Mouse (Mus musculus): ENCODE data around the gene Mpz.
"Not testable (repeated sequence)": the region's sequence is repeated elsewhere in the genome, so short reads cannot be mapped to it uniquely, and the experiment has no call there.

The Mpz gene

GRCm38 (mm10) chr1:171124398-171124797, 26.1 kb upstream of the Mpz start:
- ATAC-seq (ENCODE audit: insufficient number of reproducible peaks, low FRiP score, low TSS enrichment), result no peak

DNA sequence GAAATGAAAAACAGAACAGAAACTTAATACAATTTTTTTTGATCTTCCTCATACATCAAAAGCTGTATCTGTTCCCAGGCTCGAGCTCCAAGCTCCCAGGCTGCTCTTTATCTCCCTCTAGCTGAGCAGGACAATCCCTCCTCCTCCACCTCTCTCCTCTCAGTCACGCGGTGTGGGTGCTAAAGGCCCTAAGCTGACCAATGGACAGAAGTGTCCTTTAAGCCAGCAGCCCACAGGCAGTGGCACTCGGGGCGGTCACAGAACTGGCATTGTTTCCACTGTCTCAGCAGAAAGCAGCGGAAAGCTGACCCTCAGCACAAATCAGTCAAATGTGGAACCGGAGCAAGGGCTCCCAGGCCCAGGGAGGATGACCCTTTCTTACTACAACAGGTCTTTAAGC, 21.3 kb upstream of the Mpz start:
- no peak for ATAC-seq (ENCODE audit: insufficient number of reproducible peaks, low FRiP score, low TSS enrichment)

GRCm38 (mm10) chr1:171130971-171131370, 19.5 kb upstream of the Mpz start:
- no peak for ATAC-seq (ENCODE audit: insufficient number of reproducible peaks, low FRiP score, low TSS enrichment)

DNA sequence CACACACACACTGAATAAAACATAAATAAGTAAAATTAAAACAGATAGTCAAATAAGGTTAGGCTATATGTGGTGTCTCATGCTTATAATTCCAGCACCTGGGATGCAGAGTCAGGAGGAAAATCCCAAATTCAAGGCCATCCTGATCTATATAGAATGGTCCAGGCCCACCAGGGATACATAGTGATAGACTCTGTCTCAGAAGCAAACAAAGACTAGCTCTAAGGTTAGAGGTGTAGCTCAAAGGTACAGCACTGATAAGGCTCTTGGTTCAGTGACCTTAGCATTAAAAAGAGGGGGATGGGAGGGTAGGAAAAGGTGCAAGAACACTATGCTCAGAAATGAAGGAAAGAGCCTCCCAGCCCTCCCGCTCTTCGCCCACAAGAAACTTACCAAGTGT, 14.9 kb upstream of the Mpz start:
- ATAC-seq (ENCODE audit: insufficient number of reproducible peaks, low FRiP score, low TSS enrichment), result no peak

- ATAC-seq (ENCODE audit: insufficient number of reproducible peaks, low FRiP score, low TSS enrichment), result not testable (repeated sequence)
These were observed 12.9 kb upstream of the Mpz start for GRCm38 (mm10) chr1:171137486-171138155.

GRCm38 (mm10) chr1:171142981-171143380, 7.5 kb upstream of the Mpz start:
- ATAC-seq (ENCODE audit: insufficient number of reproducible peaks, low FRiP score, low TSS enrichment), result not testable (repeated sequence)

- peak; percentile 43 for ATAC-seq (ENCODE audit: insufficient number of reproducible peaks, low FRiP score, low TSS enrichment)
These were observed 404 bp downstream of the Mpz start for GRCm38 (mm10) chr1:171150838-171151391.

DNA sequence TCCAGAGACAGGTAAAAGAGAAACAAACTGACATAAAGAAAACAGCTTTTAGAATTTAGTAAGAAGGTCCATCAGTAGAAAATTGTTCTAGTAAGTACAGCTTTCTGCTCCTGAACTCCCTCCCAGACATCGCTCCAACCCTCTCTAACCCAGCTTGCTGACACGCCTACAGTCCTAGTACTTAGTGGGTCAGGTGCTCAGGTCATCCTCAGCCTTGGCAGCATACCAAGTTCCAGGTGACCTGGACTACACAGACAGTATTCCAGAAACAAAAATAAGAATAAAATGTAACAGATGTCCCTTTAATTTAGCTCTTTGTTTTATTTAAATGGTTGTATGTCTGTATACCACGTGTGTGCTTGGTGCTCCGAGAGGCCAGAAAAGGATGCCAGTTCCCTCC, 1.5 kb downstream of the Mpz start:
- no peak for ATAC-seq (ENCODE audit: insufficient number of reproducible peaks, low FRiP score, low TSS enrichment)

- no peak for ATAC-seq (ENCODE audit: insufficient number of reproducible peaks, low FRiP score, low TSS enrichment)
These were observed 6.1 kb downstream of the Mpz start for GRCm38 (mm10) chr1:171156644-171157043.

DNA sequence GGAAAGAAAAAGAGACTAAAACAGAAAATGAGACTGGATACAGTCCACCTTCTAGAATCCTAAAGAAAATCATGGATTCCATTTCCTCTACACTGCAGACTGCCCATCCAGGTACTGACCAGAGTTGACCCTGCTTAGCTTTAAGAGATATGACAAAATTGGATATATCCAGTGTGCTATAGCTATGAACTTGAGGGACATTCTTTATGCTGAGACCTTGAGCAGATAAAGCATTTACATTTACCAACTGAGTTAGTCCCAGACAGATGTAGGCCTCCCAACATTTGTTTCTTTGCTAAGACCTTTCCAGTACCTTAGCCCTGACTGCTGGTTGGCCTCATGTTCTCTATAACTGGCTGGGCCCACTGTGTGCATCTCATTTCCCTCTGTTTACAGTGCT, 7.5 kb downstream of the Mpz start:
- ATAC-seq (ENCODE audit: insufficient number of reproducible peaks, low FRiP score, low TSS enrichment), result no peak

DNA sequence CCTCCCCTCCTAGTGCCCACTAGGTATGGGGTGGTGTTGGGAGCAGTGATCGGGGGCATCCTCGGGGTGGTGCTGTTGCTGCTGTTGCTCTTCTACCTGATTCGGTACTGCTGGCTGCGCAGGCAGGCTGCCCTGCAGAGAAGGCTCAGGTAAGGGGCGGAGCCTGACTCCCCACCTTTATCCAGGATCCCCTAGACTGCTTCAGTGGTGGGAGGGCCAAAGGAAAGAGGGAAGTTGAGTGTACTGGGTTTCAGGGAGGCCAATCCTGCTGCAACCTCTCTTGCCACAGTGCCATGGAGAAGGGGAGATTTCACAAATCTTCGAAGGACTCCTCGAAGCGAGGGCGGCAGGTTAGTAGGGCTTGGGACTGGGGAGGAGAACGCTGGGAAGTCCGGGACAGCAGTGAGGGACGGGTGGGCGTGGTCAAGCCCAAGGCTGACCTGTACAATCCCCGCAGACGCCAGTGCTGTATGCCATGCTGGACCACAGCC, 9.0 kb downstream of the Mpz start:
- no peak for ATAC-seq (ENCODE audit: insufficient number of reproducible peaks, low FRiP score, low TSS enrichment)

- no peak for ATAC-seq (ENCODE audit: insufficient number of reproducible peaks, low FRiP score, low TSS enrichment)
These were observed 12.0 kb downstream of the Mpz start for GRCm38 (mm10) chr1:171162526-171162925.

GRCm38 (mm10) chr1:171164258-171164657, 13.7 kb downstream of the Mpz start:
- ATAC-seq (ENCODE audit: insufficient number of reproducible peaks, low FRiP score, low TSS enrichment), result no peak

- ATAC-seq (ENCODE audit: insufficient number of reproducible peaks, low FRiP score, low TSS enrichment), result no peak
These were observed 15.3 kb downstream of the Mpz start for GRCm38 (mm10) chr1:171165629-171166345.

DNA sequence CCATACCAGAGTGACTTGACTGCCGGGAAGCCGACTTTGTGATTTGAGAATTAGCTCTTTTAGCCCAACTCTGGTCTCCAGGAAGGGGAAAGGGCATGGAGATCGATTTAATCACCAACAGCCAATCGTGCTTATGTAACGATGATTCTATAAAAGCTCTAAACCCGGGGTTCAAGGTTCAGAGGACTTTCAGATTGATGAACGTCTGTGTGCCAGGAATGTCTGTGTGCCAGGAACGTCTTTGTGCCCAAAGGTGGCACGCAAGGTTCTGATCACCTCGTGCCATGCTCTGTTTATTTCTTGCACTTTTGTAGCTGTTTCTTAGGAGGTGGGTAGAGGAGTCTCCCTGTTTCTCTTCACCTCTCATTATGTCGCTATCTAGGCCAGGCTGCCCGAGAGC, 18.4 kb downstream of the Mpz start:
- no peak for ATAC-seq (ENCODE audit: insufficient number of reproducible peaks, low FRiP score, low TSS enrichment)

DNA sequence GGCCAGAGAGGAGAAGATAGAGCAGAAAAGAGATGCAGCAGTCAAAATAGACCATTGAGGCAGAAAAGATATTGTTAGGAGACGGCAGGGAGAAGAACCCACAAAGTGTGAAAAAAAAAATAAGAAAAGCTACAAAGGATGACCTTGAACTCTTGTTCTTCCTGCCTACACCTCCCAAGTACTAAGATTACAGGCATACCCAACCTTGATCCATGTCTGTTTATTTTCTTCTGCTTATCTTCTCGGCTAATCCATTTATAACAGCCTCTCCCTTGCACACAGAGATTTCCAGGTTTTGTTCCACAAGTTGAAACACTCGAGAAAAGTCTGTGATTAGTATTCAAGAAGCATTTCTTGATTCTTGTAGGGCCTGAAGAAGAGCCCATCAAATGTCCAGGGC, 19.4 kb downstream of the Mpz start:
- no peak for ATAC-seq (ENCODE audit: insufficient number of reproducible peaks, low FRiP score, low TSS enrichment)

DNA sequence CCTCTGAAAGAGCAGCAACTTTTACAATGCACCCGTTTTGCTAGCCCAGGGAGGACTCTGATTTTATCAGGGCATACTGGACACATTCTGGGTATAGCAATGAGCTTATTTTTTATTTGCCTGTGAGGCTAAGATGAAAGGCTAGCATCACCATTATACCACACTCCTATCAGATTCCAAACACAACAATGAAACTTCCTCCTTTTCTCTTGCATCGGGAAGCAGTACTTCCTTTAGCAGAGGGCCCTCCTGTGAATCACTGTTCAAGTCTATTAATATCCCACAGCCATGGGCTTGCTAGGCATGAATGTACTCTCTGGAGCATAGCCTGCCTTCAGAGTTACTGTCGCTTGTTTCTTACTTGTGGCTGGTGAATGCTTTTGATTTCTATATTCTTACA, 20.6 kb downstream of the Mpz start:
- ATAC-seq (ENCODE audit: insufficient number of reproducible peaks, low FRiP score, low TSS enrichment), result no peak

DNA sequence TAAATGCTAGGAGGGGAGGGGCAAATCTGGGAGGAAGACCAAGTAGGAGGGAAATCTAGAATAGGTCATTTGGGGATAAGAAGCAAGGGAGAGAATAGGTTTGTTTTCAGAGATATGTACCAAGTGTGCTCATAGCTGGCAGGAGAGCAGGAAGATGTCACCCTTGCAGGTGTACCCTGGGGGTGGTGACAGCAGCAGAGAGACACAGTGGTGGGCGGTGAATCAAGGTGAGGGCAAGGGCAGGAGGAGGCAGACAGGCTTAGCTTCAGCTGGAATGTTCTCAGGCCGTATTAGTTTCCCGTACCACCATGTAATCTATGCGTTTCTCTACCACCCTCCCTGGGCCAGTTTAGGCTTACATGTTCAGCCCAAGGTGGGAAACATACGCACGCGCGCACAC, 22.3 kb downstream of the Mpz start:
- no peak for ATAC-seq (ENCODE audit: insufficient number of reproducible peaks, low FRiP score, low TSS enrichment)

DNA sequence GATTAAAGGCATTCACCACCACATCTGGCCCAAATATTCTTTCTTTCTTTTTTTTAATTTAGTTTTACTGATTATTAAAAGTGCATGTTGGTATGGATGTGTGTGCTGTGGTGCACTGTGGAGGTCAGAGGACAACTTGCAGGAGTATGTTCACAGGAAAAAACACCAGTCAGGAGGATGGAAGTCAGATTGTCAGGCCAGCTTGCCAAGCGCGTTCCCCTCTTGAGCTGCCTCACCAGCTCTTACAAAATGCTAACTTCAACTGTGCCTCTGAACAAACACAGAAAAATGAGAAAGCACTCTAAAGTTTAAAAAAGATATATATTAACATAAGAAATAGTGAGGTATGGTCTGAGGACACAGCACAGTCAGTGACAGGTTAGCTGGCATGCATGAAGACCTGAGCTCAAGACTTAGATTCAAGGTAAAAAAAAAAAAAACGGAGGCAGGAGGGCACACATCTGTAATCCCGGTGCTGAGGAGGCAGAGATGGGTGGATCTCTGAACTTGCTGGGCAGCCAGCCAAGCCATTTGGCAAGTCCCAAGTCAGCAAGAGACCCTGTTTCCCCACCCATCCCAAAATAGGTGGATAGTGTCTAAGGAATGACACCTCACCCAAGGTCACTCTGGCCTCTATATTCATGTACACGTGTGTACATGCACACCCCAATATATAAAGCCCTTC, 29.1 kb downstream of the Mpz start:
- no peak for ATAC-seq (ENCODE audit: insufficient number of reproducible peaks, low FRiP score, low TSS enrichment)

DNA sequence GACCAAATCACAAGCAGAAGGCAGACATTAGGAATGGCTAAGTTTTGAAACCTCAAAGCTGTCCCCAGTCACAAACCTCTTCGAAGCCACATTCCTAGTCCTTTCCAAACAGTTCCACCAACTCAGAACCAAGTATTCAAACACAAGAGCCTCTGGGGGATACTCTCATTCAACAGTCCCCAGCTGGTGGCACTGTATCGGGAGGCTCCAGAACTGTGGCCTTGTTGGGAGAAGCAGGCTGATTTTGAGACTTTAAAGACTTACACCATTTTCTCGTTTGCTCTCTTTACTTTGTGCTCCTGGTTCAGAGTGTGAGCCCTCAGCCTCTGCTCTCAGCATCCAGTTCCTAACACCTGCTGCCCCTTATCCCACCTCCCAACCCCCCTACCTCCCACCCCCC, 32.5 kb downstream of the Mpz start:
- ATAC-seq (ENCODE audit: insufficient number of reproducible peaks, low FRiP score, low TSS enrichment), result no peak

GRCm38 (mm10) chr1:171183620-171184019, 33.1 kb downstream of the Mpz start:
- ATAC-seq (ENCODE audit: insufficient number of reproducible peaks, low FRiP score, low TSS enrichment), result no peak

Measured in cerebellum, adult (tissue).